Mouse (Mus musculus) spleen, postnatal 4 days (tissue): ENCODE data around the gene Rbfox1.

Experiments used
- DNase-seq, 2 experiments: peaks; one replicate each; pipeline ENCODE4 v3.0.0; 2022; ENCODE audit warnings: low spot score in 2 of 2

The Rbfox1 gene

GRCm38 (mm10) chr16:7147884-7148283 is 1262.7 kb downstream of the Rbfox1 start:
- DNase-seq, result no peak

- no peak for DNase-seq
These were observed 1264.1 kb downstream of the Rbfox1 start for GRCm38 (mm10) chr16:7149106-7149899.

- DNase-seq, result no peak
These were observed 1265.1 kb downstream of the Rbfox1 start for GRCm38 (mm10) chr16:7150201-7150791.

GRCm38 (mm10) chr16:7152401-7152800 is 1267.2 kb downstream of the Rbfox1 start:
- no peak for DNase-seq

- no peak for DNase-seq
These were observed 1269.5 kb downstream of the Rbfox1 start for GRCm38 (mm10) chr16:7154671-7155070.

GRCm38 (mm10) chr16:7158856-7159826 is 1274.0 kb downstream of the Rbfox1 start:
- no peak for DNase-seq

- DNase-seq, result no peak
These were observed 1274.7 kb downstream of the Rbfox1 start for GRCm38 (mm10) chr16:7159827-7160217.

GRCm38 (mm10) chr16:7162168-7162567 is 1277.0 kb downstream of the Rbfox1 start:
- DNase-seq, result no peak

- DNase-seq, result no peak
These were observed 1278.5 kb downstream of the Rbfox1 start for GRCm38 (mm10) chr16:7163688-7164087.

GRCm38 (mm10) chr16:7164153-7164737 is 1279.1 kb downstream of the Rbfox1 start:
- DNase-seq, result no peak

GRCm38 (mm10) chr16:7175960-7176359 is 1290.8 kb downstream of the Rbfox1 start:
- no peak for DNase-seq

GRCm38 (mm10) chr16:7187788-7188187 is 1302.6 kb downstream of the Rbfox1 start:
- DNase-seq, result no peak

- no peak for DNase-seq
These were observed 1308.4 kb downstream of the Rbfox1 start for GRCm38 (mm10) chr16:7193535-7193934.

GRCm38 (mm10) chr16:7197953-7198352 is 1312.8 kb downstream of the Rbfox1 start:
- DNase-seq, result no peak

- DNase-seq, result no peak
These were observed 1315.1 kb downstream of the Rbfox1 start for GRCm38 (mm10) chr16:7200239-7200638.

GRCm38 (mm10) chr16:7201816-7202215 is 1316.7 kb downstream of the Rbfox1 start:
- DNase-seq, result no peak

GRCm38 (mm10) chr16:7206116-7206900 is 1321.2 kb downstream of the Rbfox1 start:
- DNase-seq, result no peak

GRCm38 (mm10) chr16:7207599-7207998 is 1322.4 kb downstream of the Rbfox1 start:
- no peak for DNase-seq

GRCm38 (mm10) chr16:7212756-7213155 is 1327.6 kb downstream of the Rbfox1 start:
- no peak for DNase-seq

GRCm38 (mm10) chr16:7223265-7223664 is 1338.1 kb downstream of the Rbfox1 start:
- DNase-seq, result no peak

- DNase-seq, result no peak
These were observed 1340.8 kb downstream of the Rbfox1 start for GRCm38 (mm10) chr16:7226000-7226399.
